Mouse (Mus musculus) splenic B cell, adult 2 months (primary cell): ENCODE measurements around the gene Numb.

Source experiments
- DNase-seq: peaks from one replicate; pipeline ENCODE4 v3.0.0-alpha.2; 2011; ENCODE audit warnings: low read depth, low spot score
- H3K27me3 ChIP-seq: 2 replicates; pipeline ENCODE4 v1.6.1; 2012; ENCODE audit warnings: mild to moderate bottlenecking, low read length, moderate library complexity, mixed read lengths; ENCODE audit not compliant: control insufficient read depth, poor library complexity, insufficient read depth, severe bottlenecking
- H3K36me3 ChIP-seq: 2 replicates; pipeline ENCODE4 v1.6.1; 2012; ENCODE audit warnings: mild to moderate bottlenecking, low read length, moderate library complexity, mixed read lengths; ENCODE audit not compliant: control insufficient read depth, poor library complexity, insufficient read depth, severe bottlenecking

The Numb gene

GRCm38 (mm10) chr12:83791737-83792136 is 130.0 kb downstream of the Numb start:
- DNase-seq: no peak
- H3K36me3 ChIP-seq: peaks cover 3% of the 10 kb centered on the region; the same call in 1 of the 2 replicates
- H3K27me3 ChIP-seq: no peaks in the 10 kb centered on the region

- Histone ChIP-seq H3K36me3 (peaks cover 3% of the 10 kb centered on the region; the same call in 1 of the 2 replicates), H3K27me3 (no peaks in the 10 kb centered on the region)
- no peak for DNase-seq
Observed at GRCm38 (mm10) chr12:83790749-83791148, 131.0 kb downstream of the Numb start.

GRCm38 (mm10) chr12:83789781-83790140 is 132.0 kb downstream of the Numb start:
- H3K27me3 ChIP-seq: no peaks in the 10 kb centered on the region
- H3K36me3 ChIP-seq: no peaks in the 10 kb centered on the region
- DNase-seq: no peak

- Histone ChIP-seq H3K36me3 (no peaks in the 10 kb centered on the region), H3K27me3 (no peaks in the 10 kb centered on the region)
- DNase-seq: no peak
Observed at GRCm38 (mm10) chr12:83789051-83789780, 132.5 kb downstream of the Numb start.

- DNase-seq: no peak
- no peaks in the 10 kb centered on the region for H3K36me3 ChIP-seq
- H3K27me3 ChIP-seq: no peaks in the 10 kb centered on the region
Observed at GRCm38 (mm10) chr12:83785305-83785704, 136.4 kb downstream of the Numb start.

GRCm38 (mm10) chr12:83782669-83783068 is 139.1 kb downstream of the Numb start:
- DNase-seq: no peak
- Histone ChIP-seq H3K27me3 (no peaks in the 10 kb centered on the region), H3K36me3 (no peaks in the 10 kb centered on the region)

- Histone ChIP-seq H3K27me3 (no peaks in the 10 kb centered on the region), H3K36me3 (no peaks in the 10 kb centered on the region)
- DNase-seq: no peak
Observed at GRCm38 (mm10) chr12:83781640-83782278, 140.0 kb downstream of the Numb start.

GRCm38 (mm10) chr12:83781204-83781603 is 140.5 kb downstream of the Numb start:
- no peaks in the 10 kb centered on the region for H3K27me3 ChIP-seq
- DNase-seq: no peak
- H3K36me3 ChIP-seq: no peaks in the 10 kb centered on the region

GRCm38 (mm10) chr12:83780181-83780580 is 141.6 kb downstream of the Numb start:
- no peak for DNase-seq
- Histone ChIP-seq H3K36me3 (no peaks in the 10 kb centered on the region), H3K27me3 (no peaks in the 10 kb centered on the region)

- Histone ChIP-seq H3K36me3 (no peaks in the 10 kb centered on the region), H3K27me3 (no peaks in the 10 kb centered on the region)
- no peak for DNase-seq
Observed at GRCm38 (mm10) chr12:83776766-83777165, 145.0 kb downstream of the Numb start.

- Histone ChIP-seq H3K27me3 (no peaks in the 10 kb centered on the region), H3K36me3 (no peaks in the 10 kb centered on the region)
- no peak for DNase-seq
Observed at GRCm38 (mm10) chr12:83775621-83776020, 146.1 kb downstream of the Numb start.

GRCm38 (mm10) chr12:83770418-83771256 is 151.1 kb downstream of the Numb start:
- DNase-seq: peak; percentile 70
- no peaks in the 10 kb centered on the region for H3K27me3 ChIP-seq

GRCm38 (mm10) chr12:83768235-83768899 is 153.4 kb downstream of the Numb start:
- no peaks in the 10 kb centered on the region for H3K36me3 ChIP-seq
- no peak for DNase-seq
- no peaks in the 10 kb centered on the region for H3K27me3 ChIP-seq

More at GRCm38 (mm10) chr12:83770418-83771256, 151.1 kb downstream of the Numb start:
- H3K36me3 ChIP-seq: no peaks in the 10 kb centered on the region

- no peak for DNase-seq
- no peaks in the 10 kb centered on the region for H3K36me3 ChIP-seq
- no peaks in the 10 kb centered on the region for H3K27me3 ChIP-seq
Observed at GRCm38 (mm10) chr12:83767833-83768232, 153.9 kb downstream of the Numb start.
